13 mouse cellular contexts compared by ENCODE assay signal in the genomic region with DNA sequence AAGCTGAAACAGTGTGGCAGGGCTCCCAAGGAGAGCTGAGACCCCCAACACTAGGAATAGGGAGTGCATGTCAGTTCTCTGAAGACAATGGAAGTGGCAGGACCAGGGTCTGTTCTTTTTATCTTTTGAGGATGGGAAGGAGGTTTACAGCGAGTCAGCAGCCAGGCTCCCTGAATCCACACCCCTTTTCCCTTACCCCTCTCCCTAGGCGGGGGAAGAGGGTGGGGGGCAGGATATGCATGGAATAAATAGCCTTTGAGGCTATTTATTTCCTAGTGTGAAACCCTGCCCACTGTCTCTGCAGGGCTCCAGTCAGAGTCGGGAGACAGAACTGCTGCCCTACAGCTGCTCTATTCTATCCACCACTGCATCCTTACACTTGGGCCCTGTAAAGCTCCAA. TPM values are rescaled to one million over a fixed set of nuclear protein-coding genes. Genes with fewer than 3 reads are reported as not detected.
DNase-seq lines count a peak whose midpoint lies in the region; ATAC-seq lines count a peak whose summit lies in the region.
"Had no signal": no experiment of that assay in that cellular context is flagged by ENCODE, and none has a peak within 500 bp of the region (broad histone marks: within the 10 kb centered on the region; RNA-seq: fewer than 3 reads in every experiment).

No protein-coding gene starts in this region.

- H3K4me2 ChIP-seq in midbrain, embryonic 13.5 days (replicated peaks): no peak overlapping the region
- H3K4me2 ChIP-seq in midbrain, embryonic 16.5 days (ENCODE audit: low read length): no peak overlapping the region
- no peak overlapping the region for H3K4me2 ChIP-seq in limb, embryonic 13.5 days (replicated peaks)
- H3K4me2 ChIP-seq: liver, embryonic 15.5 days had no signal

- H3K4me1 ChIP-seq in midbrain, embryonic 13.5 days (replicated peaks): peaks cover 6% of the 10 kb centered on the region; the same call in 1 of the 2 replicates
- H3K4me1 ChIP-seq in midbrain, embryonic 16.5 days (ENCODE audit: control insufficient read depth, insufficient read depth, low read length): no peaks in the 10 kb centered on the region
- H3K4me1 ChIP-seq in limb, embryonic 13.5 days: peaks cover 13% of the 10 kb centered on the region
- H3K4me1 ChIP-seq: liver, embryonic 15.5 days had no signal

- no peaks in the 10 kb centered on the region for H3K36me3 ChIP-seq in midbrain, embryonic 13.5 days
- H3K36me3 ChIP-seq in midbrain, embryonic 16.5 days (ENCODE audit: control insufficient read depth, insufficient read depth, low read length): no peaks in the 10 kb centered on the region
- H3K36me3 ChIP-seq in limb, embryonic 13.5 days: no peaks in the 10 kb centered on the region
- H3K36me3 ChIP-seq: forebrain, embryonic 10.5 days; liver, embryonic 15.5 days had no signal

- 0% methylated on average over 3 of the region's 3 CpGs for WGBS in midbrain, embryonic 13.5 days
- WGBS in midbrain, embryonic 16.5 days: 2% methylated on average over 3 of the region's 3 CpGs
- WGBS in limb, embryonic 13.5 days: 3% methylated on average over 3 of the region's 3 CpGs

- H3K9me3 ChIP-seq in midbrain, embryonic 13.5 days: no peaks in the 10 kb centered on the region
- no peaks in the 10 kb centered on the region for H3K9me3 ChIP-seq in midbrain, embryonic 16.5 days (replicated peaks; ENCODE audit: control insufficient read depth, low read length, poor library complexity, severe bottlenecking)
- no peaks in the 10 kb centered on the region for H3K9me3 ChIP-seq in limb, embryonic 13.5 days
- H3K9me3 ChIP-seq: forebrain, embryonic 10.5 days; liver, embryonic 15.5 days had no signal

- no peak overlapping the region for H3K4me3 ChIP-seq in midbrain, embryonic 13.5 days (replicated peaks)
- H3K4me3 ChIP-seq in midbrain, embryonic 16.5 days (ENCODE audit: low read depth, low read length): no peak overlapping the region
- H3K4me3 ChIP-seq in limb, embryonic 13.5 days: no peak overlapping the region
- H3K4me3 ChIP-seq: forebrain, embryonic 10.5 days; liver, embryonic 15.5 days had no signal

- H3K27ac ChIP-seq in midbrain, embryonic 13.5 days: no peak overlapping the region
- H3K27ac ChIP-seq in midbrain, embryonic 16.5 days (ENCODE audit: low read length): no peak overlapping the region
- H3K27ac ChIP-seq in limb, embryonic 13.5 days: peak overlapping the region; percentile 34; the same call in 1 of the 2 replicates
- H3K27ac ChIP-seq: forebrain, embryonic 10.5 days; liver, embryonic 15.5 days had no signal

- peak; percentile 16 for DNase-seq in kidney, postnatal 10 days
- no peak for DNase-seq in kidney, adult 9 months
- DNase-seq in brain, adult 2 months (ENCODE audit: low read depth, low spot score): peak; percentile 62
- DNase-seq in c-Kit-positive CD71-positive TER-119-positive erythroid progenitor cells, embryonic 14.5 days (ENCODE audit: low spot score): no peak
- DNase-seq in cerebellum, adult 18-20 months: no peak
- DNase-seq: adrenal gland, adult 8-10 months; heart, adult 18-20 months had no signal

- H3K9ac ChIP-seq in midbrain, embryonic 13.5 days (replicated peaks): peak overlapping the region; percentile 8; the same call in 1 of the 2 replicates
- H3K9ac ChIP-seq in midbrain, embryonic 16.5 days (ENCODE audit: low read depth, low read length): no peak overlapping the region
- peak overlapping the region; percentile 1; the same call in 1 of the 2 replicates for H3K9ac ChIP-seq in limb, embryonic 13.5 days
- H3K9ac ChIP-seq: liver, embryonic 15.5 days had no signal

- no peaks in the 10 kb centered on the region for H3K27me3 ChIP-seq in midbrain, embryonic 13.5 days
- no peaks in the 10 kb centered on the region for H3K27me3 ChIP-seq in midbrain, embryonic 16.5 days (ENCODE audit: control insufficient read depth, insufficient read depth, low read depth, low read length)
- H3K27me3 ChIP-seq in limb, embryonic 13.5 days: no peaks in the 10 kb centered on the region
- H3K27me3 ChIP-seq: liver, embryonic 15.5 days; Patski had no signal

- ATAC-seq in midbrain, embryonic 13.5 days: no peak
- ATAC-seq in midbrain, embryonic 16.5 days: no peak
- ATAC-seq in limb, embryonic 13.5 days (ENCODE audit: low FRiP score, low read depth): peak; percentile 57; the same call in 1 of the 2 replicates
- ATAC-seq: Patski had no signal

RNA-seq across cellular contexts. Expression of a gene that starts 9.9 kb away (rescaled TPM):
- polyA plus RNA-seq in midbrain, embryonic 13.5 days (2015; fragmentation: Nextera tagmentation; extraction: Ambion mirVana): 24.7 and 25.0 TPM in 2 replicates
- polyA plus RNA-seq in midbrain, embryonic 16.5 days (2015; fragmentation: Nextera tagmentation; extraction: Ambion mirVana): 24.8 and 25.6 TPM in 2 replicates
- polyA plus RNA-seq in limb, embryonic 13.5 days (2015; fragmentation: Nextera tagmentation; extraction: Ambion mirVana): 28.6 and 29.9 TPM in 2 replicates

RNA-seq across cellular contexts. Expression of a gene that starts 43.7 kb away (rescaled TPM):
- polyA plus RNA-seq in midbrain, embryonic 13.5 days (2015; fragmentation: Nextera tagmentation; extraction: Ambion mirVana): 0.13 and 0.27 TPM in 2 replicates
- polyA plus RNA-seq in midbrain, embryonic 16.5 days (2015; fragmentation: Nextera tagmentation; extraction: Ambion mirVana): 0.27 and 0.39 TPM in 2 replicates
- polyA plus RNA-seq in limb, embryonic 13.5 days (2015; fragmentation: Nextera tagmentation; extraction: Ambion mirVana): 0.97 and 1.2 TPM in 2 replicates

Comparison
In these comparisons a context has a peak if more than half of its experiments do, and no peak if none do; other contexts are left out.
1. DNase-seq: peak in kidney, postnatal 10 days (single experiment) and brain, adult 2 months (single experiment); none in kidney, adult 9 months (single experiment), c-Kit-positive CD71-positive TER-119-positive erythroid progenitor cells, embryonic 14.5 days (single experiment) and cerebellum, adult 18-20 months (0 of 2).